Mouse (Mus musculus): ENCODE measurements at regions not wholly inside any gene's neighbourhood (a gene's known extent, or its start where the extent isn't known, plus 50 kb on each side); places are given as distances from the start of the nearest gene placed in this dataset.

- TF ChIP-seq CTCF (IDR thresholded peaks at IDR 0.05; ENCODE audit: control insufficient read depth, insufficient read depth, insufficient read length) (no peak), USF1 (IDR thresholded peaks at IDR 0.05; ENCODE audit: low read depth) (no peak), FOSL1 (IDR thresholded peaks at IDR 0.05; ENCODE audit: insufficient read depth, low read length, poor library complexity, severe bottlenecking) (no peak)
These were observed 304.8 kb upstream of the Klf3 start for GRCm38 (mm10) chr5:64498431-64498830.
